Mouse (Mus musculus): ENCODE results near the gene Abcc3. TPM values are rescaled to one million over a fixed set of nuclear protein-coding genes. Genes with fewer than 3 reads are reported as not detected.
A peak's percentile ranks its signal among the peaks of the same experiment; 100 is the strongest.

The Abcc3 gene
- total RNA-seq, 2 experiments from 2014 or later = 0.46 to 0.53 TPM

GRCm38 (mm10) chr11:94343955-94344358 lies 48.8 kb downstream of the Abcc3 start:
- intact Hi-C loops (cut with DNase I) = loop anchor here (5.0 kb wide), 1 partner anchor 143 kb away; the partner anchor contains the start of gene Spata20
- H3K4me3 ChIP-seq = no peak overlapping the region
- DNase-seq = no peak
- no peak overlapping the region for H3K27ac ChIP-seq
- TF ChIP-seq CTCF (IDR thresholded peaks at IDR 0.05) = no peak

- no peak overlapping the region for H3K27ac ChIP-seq
- intact Hi-C loops (cut with DNase I) = loop anchor here (5.0 kb wide), 1 partner anchor 145 kb away; the partner anchor contains the start of gene Spata20
- no peak for DNase-seq
- TF ChIP-seq CTCF (IDR thresholded peaks at IDR 0.05) = no peak
- no peak overlapping the region for H3K4me3 ChIP-seq
Observed at GRCm38 (mm10) chr11:94342114-94342905, 50.5 kb downstream of the Abcc3 start.

GRCm38 (mm10) chr11:94340948-94341933 lies 51.6 kb downstream of the Abcc3 start:
- no peak for DNase-seq
- no peak overlapping the region for H3K4me3 ChIP-seq
- TF ChIP-seq CTCF (IDR thresholded peaks at IDR 0.05) = no peak
- intact Hi-C loops (cut with DNase I) = loop anchor here (2.0 to 5.0 kb wide), 2 partner anchors 64 to 146 kb away; partner anchors contain the start of gene Spata20
- no peak overlapping the region for H3K27ac ChIP-seq

- intact Hi-C loops (cut with DNase I) = loop anchor here (2.0 to 5.0 kb wide), 2 partner anchors 65 to 147 kb away; partner anchors contain the start of gene Spata20
- Histone ChIP-seq H3K27ac (no peak overlapping the region), H3K4me3 (no peak overlapping the region)
- peak; percentile 75 for TF ChIP-seq CTCF (IDR thresholded peaks at IDR 0.05)
- DNase-seq = peak; percentile 44
Observed at GRCm38 (mm10) chr11:94339732-94340585, 52.8 kb downstream of the Abcc3 start.

GRCm38 (mm10) chr11:94338347-94338746 lies 54.5 kb downstream of the Abcc3 start:
- intact Hi-C loops (cut with DNase I) = no loop called here
- H3K27ac ChIP-seq = no peak overlapping the region
- no peak for TF ChIP-seq CTCF (IDR thresholded peaks at IDR 0.05)

GRCm38 (mm10) chr11:94336551-94336950 lies 56.2 kb downstream of the Abcc3 start:
- no peak for DNase-seq
- H3K27ac ChIP-seq = no peak overlapping the region
- H3K4me3 ChIP-seq = no peak overlapping the region
- intact Hi-C loops (cut with DNase I) = no loop called here
- TF ChIP-seq CTCF (IDR thresholded peaks at IDR 0.05) = no peak

More at GRCm38 (mm10) chr11:94338347-94338746, 54.5 kb downstream of the Abcc3 start:
- H3K4me3 ChIP-seq = no peak overlapping the region
- DNase-seq = no peak

GRCm38 (mm10) chr11:94334386-94334968 lies 58.3 kb downstream of the Abcc3 start:
- intact Hi-C loops (cut with DNase I) = loop anchor here (5.0 kb wide), 1 partner anchor 213 kb away; the partner anchor contains the start of gene Rsad1
- DNase-seq = no peak
- H3K4me3 ChIP-seq = no peak overlapping the region
- H3K27ac ChIP-seq = peak overlapping the region; percentile 35
- no peak for TF ChIP-seq CTCF (IDR thresholded peaks at IDR 0.05)

- Histone ChIP-seq H3K4me3 (no peak overlapping the region), H3K27ac (no peak overlapping the region)
- DNase-seq = no peak
- TF ChIP-seq CTCF (IDR thresholded peaks at IDR 0.05) = no peak
- intact Hi-C loops (cut with DNase I) = loop anchor here (5.0 kb wide), 1 partner anchor 215 kb away; the partner anchor contains the start of gene Rsad1
Observed at GRCm38 (mm10) chr11:94332726-94333125, 60.1 kb downstream of the Abcc3 start.

- DNase-seq = no peak
- TF ChIP-seq CTCF (IDR thresholded peaks at IDR 0.05) = no peak
- peak overlapping the region; percentile 94 for H3K27ac ChIP-seq
- intact Hi-C loops (cut with DNase I) = loop anchor here (5.0 kb wide), 1 partner anchor 217 kb away; the partner anchor contains the start of gene Rsad1
- peak overlapping the region; percentile 92 for H3K4me3 ChIP-seq
Observed at GRCm38 (mm10) chr11:94330211-94330610, 62.6 kb downstream of the Abcc3 start.

- H3K4me3 ChIP-seq = peak overlapping the region; percentile 92
- intact Hi-C loops (cut with DNase I) = no loop called here
- TF ChIP-seq CTCF (IDR thresholded peaks at IDR 0.05) = peak; percentile 59
- H3K27ac ChIP-seq = peak overlapping the region; percentile 94
- DNase-seq = peak; percentile 58
Observed at GRCm38 (mm10) chr11:94329270-94329891, 63.4 kb downstream of the Abcc3 start.

- no peak for DNase-seq
- intact Hi-C loops (cut with DNase I) = no loop called here
- Histone ChIP-seq H3K27ac (peak overlapping the region; percentile 94), H3K4me3 (peak overlapping the region; percentile 92)
- no peak; the same call in 1 of the 2 replicates for TF ChIP-seq CTCF (IDR thresholded peaks at IDR 0.05)
Observed at GRCm38 (mm10) chr11:94328644-94329025, 64.2 kb downstream of the Abcc3 start.

All from gastrocnemius, adult 2 months (tissue).